14 mouse cellular contexts compared by ENCODE assay signal in genomic region chr19:44007186-44007585, GRCm38 (mm10). TPM values are rescaled to one million over a fixed set of nuclear protein-coding genes. Genes with fewer than 3 reads are reported as not detected.
DNase-seq lines count a peak whose midpoint lies in the region; ATAC-seq and TF ChIP-seq lines count a peak whose summit lies in the region.
"Had no signal": no experiment of that assay in that cellular context is flagged by ENCODE, and none has a peak within 500 bp of the region (broad histone marks: within the 10 kb centered on the region; RNA-seq: fewer than 3 reads in every experiment).

No protein-coding gene starts in this region.

- TF ChIP-seq CTCF in lung, embryonic 14.5 days (IDR thresholded peaks at IDR 0.05; ENCODE audit: low read depth): no peak
- TF ChIP-seq CTCF in embryonic fibroblast, embryonic 13.5 days (IDR thresholded peaks at IDR 0.05; ENCODE audit: borderline replicate concordance, insufficient read depth, low read length): no peak

- no peaks in the 10 kb centered on the region for H3K36me3 ChIP-seq in lung, embryonic 14.5 days (ENCODE audit: insufficient read depth)
- H3K36me3 ChIP-seq in myocyte (ENCODE audit: control insufficient read depth, insufficient read depth): no peaks in the 10 kb centered on the region
- no peaks in the 10 kb centered on the region for H3K36me3 ChIP-seq in forebrain, embryonic 16.5 days (ENCODE audit: control insufficient read depth, insufficient read depth)
- no peaks in the 10 kb centered on the region for H3K36me3 ChIP-seq in forebrain, embryonic 14.5 days (ENCODE audit: control insufficient read depth, insufficient read depth, low read length)
- H3K36me3 ChIP-seq: embryonic facial prominence, embryonic 12.5 days; forebrain, embryonic 15.5 days; kidney, embryonic 15.5 days had no signal

- no peak overlapping the region for H3K4me2 ChIP-seq in lung, embryonic 14.5 days
- peak overlapping the region; percentile 52 for H3K4me2 ChIP-seq in myocyte (ENCODE audit: low read depth)
- no peak overlapping the region for H3K4me2 ChIP-seq in forebrain, embryonic 16.5 days (ENCODE audit: low read length)
- no peak overlapping the region for H3K4me2 ChIP-seq in forebrain, embryonic 14.5 days (ENCODE audit: low read length)
- H3K4me2 ChIP-seq: embryonic facial prominence, embryonic 12.5 days; forebrain, embryonic 15.5 days; kidney, embryonic 15.5 days had no signal

- no peak for ATAC-seq in lung, embryonic 14.5 days (ENCODE audit: insufficient read depth)
- no peak for ATAC-seq in forebrain, embryonic 16.5 days
- ATAC-seq in forebrain, embryonic 14.5 days: no peak
- ATAC-seq: forebrain, embryonic 15.5 days had no signal

- H3K27ac ChIP-seq in lung, embryonic 14.5 days (ENCODE audit: low read depth): no peak overlapping the region
- peak overlapping the region; percentile 68 for H3K27ac ChIP-seq in embryonic fibroblast, embryonic 13.5 days (ENCODE audit: insufficient read depth, low read length)
- H3K27ac ChIP-seq in forebrain, embryonic 16.5 days (ENCODE audit: low read length): no peak overlapping the region
- H3K27ac ChIP-seq in forebrain, embryonic 14.5 days (ENCODE audit: low read depth, low read length): no peak overlapping the region
- H3K27ac ChIP-seq: embryonic facial prominence, embryonic 12.5 days; forebrain, embryonic 15.5 days; kidney, embryonic 15.5 days; liver, embryonic 14.5 days; stomach, postnatal 0 days had no signal

- no peaks in the 10 kb centered on the region for H3K9me3 ChIP-seq in lung, embryonic 14.5 days (ENCODE audit: low read depth, low read length)
- no peaks in the 10 kb centered on the region for H3K9me3 ChIP-seq in forebrain, embryonic 16.5 days (ENCODE audit: control insufficient read depth, low read length)
- no peaks in the 10 kb centered on the region for H3K9me3 ChIP-seq in forebrain, embryonic 14.5 days (replicated peaks; ENCODE audit: control insufficient read depth, low read length)
- H3K9me3 ChIP-seq: embryonic facial prominence, embryonic 12.5 days; forebrain, embryonic 15.5 days; kidney, embryonic 15.5 days had no signal

- TF ChIP-seq POLR2A in embryonic fibroblast, embryonic 13.5 days (IDR thresholded peaks at IDR 0.05; ENCODE audit: low read depth, low read length): no peak
- TF ChIP-seq POLR2A in myocyte (IDR thresholded peaks at IDR 0.05; ENCODE audit: insufficient read length, low read depth): no peak

- 60% methylated on average over 12 of the region's 12 CpGs for WGBS in lung, embryonic 14.5 days
- WGBS in forebrain, embryonic 16.5 days: 28% methylated on average over 12 of the region's 12 CpGs
- WGBS in forebrain, embryonic 14.5 days: 41% methylated on average over 12 of the region's 12 CpGs

- no peak overlapping the region for H3K9ac ChIP-seq in lung, embryonic 14.5 days
- H3K9ac ChIP-seq in forebrain, embryonic 16.5 days (replicated peaks; ENCODE audit: low read depth, low read length): no peak overlapping the region
- no peak overlapping the region for H3K9ac ChIP-seq in forebrain, embryonic 14.5 days (ENCODE audit: low read length)
- H3K9ac ChIP-seq: embryonic facial prominence, embryonic 12.5 days; forebrain, embryonic 15.5 days; kidney, embryonic 15.5 days; liver, embryonic 14.5 days had no signal

- H3K79me2 ChIP-seq in myocyte (ENCODE audit: control insufficient read depth, insufficient read depth): no peaks in the 10 kb centered on the region

- H3K4me1 ChIP-seq in lung, embryonic 14.5 days (ENCODE audit: insufficient read depth): peaks cover 5% of the 10 kb centered on the region; the same call in 1 of the 2 replicates
- H3K4me1 ChIP-seq in embryonic fibroblast, embryonic 13.5 days (ENCODE audit: control insufficient read depth, insufficient read depth, low read length): no peaks in the 10 kb centered on the region; the same call in 1 of the 2 replicates
- no peaks in the 10 kb centered on the region for H3K4me1 ChIP-seq in forebrain, embryonic 16.5 days (replicated peaks; ENCODE audit: control insufficient read depth, insufficient read depth, low read length)
- H3K4me1 ChIP-seq in forebrain, embryonic 14.5 days (ENCODE audit: control insufficient read depth, insufficient read depth, low read length): no peaks in the 10 kb centered on the region
- H3K4me1 ChIP-seq: embryonic facial prominence, embryonic 12.5 days; forebrain, embryonic 15.5 days; kidney, embryonic 15.5 days had no signal

- no peak overlapping the region for H3ac ChIP-seq in myocyte (ENCODE audit: control insufficient read depth, insufficient read length)

- peak; percentile 21 for DNase-seq in lung, embryonic 14.5 days
- DNase-seq in lung, postnatal 36 days: no peak
- peak; percentile 36 for DNase-seq in NIH3T3 (ENCODE audit: low read depth)
- no peak for DNase-seq in forebrain, embryonic 14.5 days (ENCODE audit: low spot score)
- DNase-seq: adrenal gland, postnatal 25 days had no signal

- no peak overlapping the region for H3K4me3 ChIP-seq in lung, embryonic 14.5 days (ENCODE audit: low read depth, low read length)
- H3K4me3 ChIP-seq in embryonic fibroblast, embryonic 13.5 days (ENCODE audit: insufficient read depth, low read length): no peak overlapping the region
- no peak overlapping the region for H3K4me3 ChIP-seq in myocyte
- H3K4me3 ChIP-seq in forebrain, embryonic 16.5 days (replicated peaks; ENCODE audit: low read length): no peak overlapping the region
- H3K4me3 ChIP-seq in forebrain, embryonic 14.5 days (ENCODE audit: low read depth, low read length): no peak overlapping the region
- H3K4me3 ChIP-seq: embryonic facial prominence, embryonic 12.5 days; forebrain, embryonic 15.5 days; kidney, embryonic 15.5 days had no signal

- no peaks in the 10 kb centered on the region for H3K27me3 ChIP-seq in lung, embryonic 14.5 days (ENCODE audit: insufficient read depth, low read length)
- H3K27me3 ChIP-seq in myocyte (ENCODE audit: control insufficient read depth, insufficient read depth, insufficient read length): no peaks in the 10 kb centered on the region
- no peaks in the 10 kb centered on the region for H3K27me3 ChIP-seq in forebrain, embryonic 16.5 days (replicated peaks; ENCODE audit: control insufficient read depth, insufficient read depth, low read length)
- H3K27me3 ChIP-seq in forebrain, embryonic 14.5 days (replicated peaks; ENCODE audit: control insufficient read depth, insufficient read depth, low read length): no peaks in the 10 kb centered on the region
- H3K27me3 ChIP-seq: embryonic facial prominence, embryonic 12.5 days; forebrain, embryonic 15.5 days; kidney, embryonic 15.5 days had no signal

TF ChIP-seq in myocyte, 11 proteins besides CTCF, POLR2A, EP300 and RAD21:
- TF ChIP-seq USF1 (IDR thresholded peaks at IDR 0.05; ENCODE audit: low read depth) (no peak), CEBPB (IDR thresholded peaks at IDR 0.05; ENCODE audit: insufficient read depth, poor library complexity, severe bottlenecking) (0 out of 2 replicates have a peak, but pooled peaks have one; percentile 10)

RNA-seq across cellular contexts. Expression of gene Cpn1, which starts 20.8 kb away (rescaled TPM):
- polyA plus RNA-seq in lung, embryonic 14.5 days (2014; fragmentation: Nextera tagmentation; extraction: Ambion mirVana): 5.4 and 7.5 TPM in 2 replicates
- polyA plus RNA-seq in embryonic fibroblast, embryonic 13.5 days (2011; ENCODE audit: insufficient read length, low read depth, missing spikeins): not detected in 2 replicates
- polyA plus RNA-seq in myocyte (2012; fragmentation: generic; extraction: Trizol): not detected
- 0.21 and 0.39 TPM in 2 replicates for polyA plus RNA-seq in forebrain, embryonic 16.5 days (2015; fragmentation: Nextera tagmentation; extraction: Ambion mirVana)
- 0.24 and 0.38 TPM in 2 replicates for polyA plus RNA-seq in forebrain, embryonic 14.5 days (2014; fragmentation: Nextera tagmentation; extraction: Ambion mirVana)
- polyA plus RNA-seq: embryonic facial prominence, embryonic 12.5 days had no signal

RNA-seq across cellular contexts. Expression of gene Cyp2c23, which starts 21.8 kb away (rescaled TPM):
- 0.41 and 0.42 TPM in 2 replicates for polyA plus RNA-seq in lung, embryonic 14.5 days (2014; fragmentation: Nextera tagmentation; extraction: Ambion mirVana)
- not detected in 2 replicates for polyA plus RNA-seq in embryonic fibroblast, embryonic 13.5 days (2011; ENCODE audit: insufficient read length, low read depth, missing spikeins)
- 0.38 TPM for polyA plus RNA-seq in myocyte (2012; fragmentation: generic; extraction: Trizol)
- not detected in 2 replicates for polyA plus RNA-seq in forebrain, embryonic 16.5 days (2015; fragmentation: Nextera tagmentation; extraction: Ambion mirVana)
- polyA plus RNA-seq in forebrain, embryonic 14.5 days (2014; fragmentation: Nextera tagmentation; extraction: Ambion mirVana): 0.11 TPM in 1 of 2 replicates, not detected in the other
- polyA plus RNA-seq: embryonic facial prominence, embryonic 12.5 days; forebrain, embryonic 15.5 days; heart, postnatal 0 days had no signal

Comparison
In these comparisons a context has a peak if more than half of its experiments do, and no peak if none do; other contexts are left out.
1. DNase-seq: peak in lung, embryonic 14.5 days (single experiment) and NIH3T3 (single experiment); none in lung, postnatal 36 days (single experiment) and forebrain, embryonic 14.5 days (single experiment).